Mouse (Mus musculus) heart, embryonic 16.5 days (tissue): ENCODE results near the gene Pomt1. TPM values are rescaled to one million over a fixed set of nuclear protein-coding genes. Genes with fewer than 3 reads are reported as not detected.
"Not testable (repeated sequence)": the region's sequence is repeated elsewhere in the genome, so short reads cannot be mapped to it uniquely, and the experiment has no call there.

Source experiments
- ATAC-seq: fragments of 200-750 bp; cut with Nextera tagmentation; replicated peaks from 2 replicates; pipeline ENCODE4 v1.8.0; 2017; ENCODE audit warnings: moderate number of reproducible peaks; ENCODE audit not compliant: insufficient read depth, low FRiP score; ENCODE audit errors: extremely low read depth
- H3K27ac ChIP-seq: fragments of 300-500 bp; sonication (generic); 2 replicates; pipeline ENCODE4 v1.5.1; 2014; ENCODE audit warnings: mild to moderate bottlenecking, low read length, control low read depth, moderate library complexity
- H3K27me3 ChIP-seq: fragments of 300-500 bp; sonication (generic); 2 replicates; pipeline ENCODE4 v1.6.1; 2014; ENCODE audit warnings: low read length, mixed read lengths; ENCODE audit not compliant: control insufficient read depth, insufficient read depth
- H3K36me3 ChIP-seq: fragments of 300-500 bp; sonication (generic); 2 replicates; pipeline ENCODE4 v1.6.1; 2014; ENCODE audit not compliant: control insufficient read depth, insufficient read depth
- H3K4me1 ChIP-seq: fragments of 300-500 bp; sonication (generic); 2 replicates; pipeline ENCODE4 v1.6.1; 2014; ENCODE audit warnings: low read length, mixed read lengths; ENCODE audit not compliant: control insufficient read depth, insufficient read depth
- H3K4me2 ChIP-seq: fragments of 300-500 bp; sonication (generic); 2 replicates; pipeline ENCODE4 v1.6.1; 2014; ENCODE audit warnings: low read depth, mild to moderate bottlenecking, control low read depth, low read length
- H3K4me3 ChIP-seq: fragments of 300-500 bp; sonication (generic); 2 replicates; pipeline ENCODE4 v1.5.1; 2014; ENCODE audit warnings: mild to moderate bottlenecking, control low read depth, low read length
- H3K9ac ChIP-seq: fragments of 300-500 bp; sonication (generic); 2 replicates; pipeline ENCODE4 v1.6.1; 2014; ENCODE audit warnings: low read length, control low read depth
- H3K9me3 ChIP-seq: fragments of 300-500 bp; sonication (generic); replicated peaks from 2 replicates; pipeline ENCODE4 v1.6.1; 2016; ENCODE audit warnings: low read length; ENCODE audit not compliant: control insufficient read depth
- WGBS: fragments of 180-500 bp; shearing (Covaris S2); extraction: QIAGEN DNeasy Blood & Tissue Kit; methylation state at CpG from one replicate; pipeline ENCODE4 v1.1.7; 2014; 5-methylcytosine and 5-hydroxymethylcytosine counted together
- polyA plus RNA-seq: library from polyadenylated mRNA; unstranded; fragments of >200 nt; fragmentation: Nextera tagmentation; extraction: Ambion mirVana; gene quantifications from 2 replicates; pipeline ENCODE4 v1.2.1, GENCODE M21; 2015

Pomt1 gene
- polyA plus RNA-seq, 1 experiment from 2014 or later: 20.5 TPM

DNA sequence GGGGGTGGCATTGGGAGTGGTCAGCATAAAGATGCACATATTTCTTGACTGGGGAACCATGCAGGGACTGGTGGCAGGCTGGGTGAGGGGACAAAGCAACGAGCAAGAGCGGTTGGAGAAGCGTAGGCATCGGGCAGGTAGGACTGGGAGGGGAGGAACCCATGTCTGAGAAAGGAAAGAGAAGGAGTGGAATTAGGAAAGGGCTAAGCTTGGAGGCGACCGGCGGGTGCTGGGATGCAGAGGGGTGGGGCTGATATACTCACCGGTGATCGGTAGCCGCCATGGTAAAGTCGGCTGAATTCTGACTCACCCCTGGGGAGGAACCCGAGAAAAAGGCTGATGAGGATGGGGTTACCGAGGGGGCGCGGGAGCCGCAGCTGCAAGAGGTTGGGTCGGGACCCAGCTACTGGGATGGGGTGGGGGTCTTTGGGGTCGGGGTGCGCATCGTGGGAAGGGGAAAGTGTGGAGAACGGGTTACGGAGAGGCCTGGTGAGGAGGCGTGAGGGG is 51.0 kb downstream of the Pomt1 start, which contains the start of gene Golga2:
Golga2 (plus strand) TSS at position 51 of the 507 bp plus-strand sequence.
- Histone ChIP-seq H3K36me3 (peaks cover under 1% of the 10 kb centered on the region; the same call in 1 of the 2 replicates), H3K4me2 (peak within 1 kb of the TSS; percentile 94), H3K27me3 (no peaks in the 10 kb centered on the region), H3K9ac (peak within 1 kb of the TSS; percentile 95), H3K4me3 (peak within 1 kb of the TSS; percentile 91), H3K27ac (peak within 1 kb of the TSS; percentile 83), H3K9me3 (no peaks in the 10 kb centered on the region), H3K4me1 (peaks cover 24% of the 10 kb centered on the region)
- ATAC-seq: peak; percentile 2; the same call in 1 of the 2 replicates
- under 1% methylated on average over 23 of the region's 23 CpGs for WGBS

DNA sequence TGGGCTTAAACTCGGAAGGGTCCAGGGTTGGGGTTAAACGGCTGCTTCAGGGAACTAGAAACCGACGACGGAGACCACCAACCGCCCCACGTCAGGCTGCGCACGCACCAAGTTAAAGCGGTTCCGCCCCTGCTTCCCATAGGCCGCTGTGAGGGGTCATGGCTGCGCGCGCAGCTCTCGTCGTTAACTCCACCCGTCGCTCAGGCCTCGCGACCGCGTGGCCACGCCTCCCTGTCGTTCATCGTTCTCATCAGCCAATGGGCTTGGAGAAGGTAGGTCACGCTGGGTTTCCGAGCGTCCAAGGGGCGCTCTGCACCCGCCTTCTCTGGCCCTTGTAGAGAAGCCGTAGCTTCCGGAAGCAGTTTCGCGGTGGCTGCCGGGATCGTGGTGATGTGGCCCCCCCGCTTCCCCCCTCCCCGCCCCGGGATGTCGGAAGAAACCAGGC is 51.6 kb downstream of the Pomt1 start, which contains the start of gene Swi5:
Swi5 (minus strand) TSS at position 153 of the 445 bp plus-strand sequence.
- H3K4me3 ChIP-seq: peak within 1 kb of the TSS; percentile 91
- peak within 1 kb of the TSS; percentile 95 for H3K9ac ChIP-seq
- under 1% methylated on average over 40 of the region's 41 CpGs for WGBS
- H3K36me3 ChIP-seq: peaks cover 5% of the 10 kb centered on the region; the same call in 1 of the 2 replicates
- H3K27me3 ChIP-seq: no peaks in the 10 kb centered on the region
- peak within 1 kb of the TSS; percentile 83 for H3K27ac ChIP-seq
- peak within 1 kb of the TSS; percentile 94 for H3K4me2 ChIP-seq
- ATAC-seq: peak; percentile 99
- H3K9me3 ChIP-seq: no peaks in the 10 kb centered on the region
- H3K4me1 ChIP-seq: peaks cover 22% of the 10 kb centered on the region

DNA sequence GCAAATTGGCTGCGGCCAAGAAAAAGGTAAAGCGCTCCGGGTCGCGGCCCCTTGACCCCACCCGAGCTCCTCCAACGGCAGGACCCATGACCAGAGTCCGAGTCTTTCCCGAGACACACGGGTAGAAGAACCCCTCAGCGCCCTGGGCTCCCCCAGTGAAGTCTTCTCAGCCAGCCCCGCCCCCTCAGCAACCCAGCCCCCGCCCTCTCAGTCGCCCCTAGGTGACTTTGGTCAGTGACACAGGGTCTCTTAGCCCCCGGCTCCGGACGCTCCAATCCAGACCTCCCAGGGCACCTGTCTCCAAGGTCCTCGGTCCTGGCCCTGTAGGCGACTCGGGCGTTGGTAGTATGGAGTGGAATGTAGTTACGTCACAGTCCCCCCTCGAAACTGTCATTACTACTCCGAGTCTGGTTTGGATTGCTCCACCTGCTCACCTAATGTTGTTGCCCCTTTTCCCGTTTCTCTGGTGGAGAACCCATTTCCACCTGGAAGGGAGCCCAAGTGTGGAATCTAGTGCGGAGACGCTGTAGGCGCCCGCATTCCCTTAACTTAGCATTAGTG is 52.1 kb downstream of the Pomt1 start:
- no peaks in the 10 kb centered on the region for H3K27me3 ChIP-seq
- H3K27ac ChIP-seq: peak overlapping the region; percentile 83
- H3K4me1 ChIP-seq: peaks cover 22% of the 10 kb centered on the region
- peaks cover 5% of the 10 kb centered on the region; the same call in 1 of the 2 replicates for H3K36me3 ChIP-seq
- H3K9me3 ChIP-seq: no peaks in the 10 kb centered on the region
- peak; percentile 44 for ATAC-seq
- 1% methylated on average over 29 of the region's 29 CpGs for WGBS
- peak overlapping the region; percentile 94 for H3K4me2 ChIP-seq
- H3K4me3 ChIP-seq: peak overlapping the region; percentile 91
- H3K9ac ChIP-seq: peak overlapping the region; percentile 88

DNA sequence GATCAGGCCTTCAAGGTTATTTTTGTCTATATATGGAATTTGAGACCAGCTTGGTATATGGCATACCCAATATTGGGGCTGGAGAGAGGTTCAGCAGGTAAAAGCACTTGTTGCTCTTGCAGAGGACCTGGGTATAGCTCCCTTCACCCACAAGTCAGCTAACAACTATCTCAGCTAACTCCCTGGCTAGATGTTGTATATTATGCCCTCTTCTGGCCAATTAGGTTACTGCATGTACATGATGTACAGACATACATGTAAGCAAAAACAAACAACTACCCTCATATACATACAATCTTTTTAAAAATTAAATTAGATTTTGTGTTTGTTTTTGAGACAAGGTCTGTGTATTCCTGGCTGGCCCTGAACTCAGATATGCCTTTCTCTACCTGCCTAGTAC is 53.2 kb downstream of the Pomt1 start:
- Histone ChIP-seq H3K9me3 (no peaks in the 10 kb centered on the region), H3K4me1 (peaks cover 30% of the 10 kb centered on the region), H3K9ac (no peak overlapping the region), H3K27ac (no peak overlapping the region), H3K27me3 (no peaks in the 10 kb centered on the region), H3K4me2 (peak overlapping the region; percentile 94), H3K36me3 (peaks cover 5% of the 10 kb centered on the region; the same call in 1 of the 2 replicates), H3K4me3 (no peak overlapping the region)
- ATAC-seq: no peak

DNA sequence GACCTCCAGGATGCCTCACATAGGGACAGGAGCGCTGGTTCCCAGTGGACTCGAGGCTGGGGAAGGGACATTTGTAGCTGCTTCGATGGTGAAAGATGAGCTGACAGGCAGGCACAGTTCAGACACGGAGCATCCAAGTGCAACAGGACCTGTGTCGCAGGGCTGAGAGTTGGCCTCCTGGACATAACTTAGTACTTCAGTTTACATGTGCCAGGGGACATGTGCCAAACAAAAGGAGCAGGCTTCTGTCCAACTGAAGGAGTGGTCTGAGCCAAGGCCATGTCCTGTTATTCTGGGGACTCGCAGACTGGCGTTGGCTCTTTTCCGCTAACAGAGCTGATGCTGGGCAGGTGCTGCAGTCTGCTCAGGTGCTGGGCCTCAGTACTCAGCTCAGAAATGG is 58.0 kb downstream of the Pomt1 start:
- WGBS: 54% methylated on average over 8 of the region's 8 CpGs
- Histone ChIP-seq H3K9ac (no peak overlapping the region), H3K4me2 (no peak overlapping the region), H3K4me3 (no peak overlapping the region), H3K27me3 (no peaks in the 10 kb centered on the region), H3K27ac (peak overlapping the region; percentile 52; the same call in 1 of the 2 replicates), H3K4me1 (peaks cover 17% of the 10 kb centered on the region), H3K9me3 (no peaks in the 10 kb centered on the region), H3K36me3 (peaks cover 25% of the 10 kb centered on the region)
- ATAC-seq: peak; percentile 64

DNA sequence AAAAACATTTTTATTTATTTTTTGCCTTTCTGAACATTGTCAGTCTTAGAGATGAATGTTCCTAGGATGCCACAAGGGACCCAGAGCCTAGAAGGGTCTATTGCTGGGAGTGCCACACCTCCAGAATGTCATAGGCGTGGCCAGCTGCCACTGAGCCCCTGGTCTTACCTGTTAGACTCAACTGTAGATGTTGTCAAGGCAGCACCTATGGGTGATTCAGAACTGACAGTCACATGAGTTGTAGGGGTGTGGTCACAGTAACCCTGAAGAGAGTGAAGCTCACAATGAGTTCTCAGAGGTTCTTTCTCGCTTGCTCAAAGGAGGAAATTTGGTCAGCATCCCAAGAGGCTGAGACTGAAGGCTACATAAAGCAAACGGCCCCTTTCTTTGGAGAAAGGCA is 58.9 kb downstream of the Pomt1 start:
- no peaks in the 10 kb centered on the region for H3K27me3 ChIP-seq
- H3K27ac ChIP-seq: no peak overlapping the region
- no peaks in the 10 kb centered on the region for H3K9me3 ChIP-seq
- WGBS: 82% methylated on average over 3 of the region's 3 CpGs
- no peak overlapping the region for H3K9ac ChIP-seq
- peaks cover 32% of the 10 kb centered on the region for H3K36me3 ChIP-seq
- no peak for ATAC-seq
- peaks cover 13% of the 10 kb centered on the region for H3K4me1 ChIP-seq
- H3K4me2 ChIP-seq: no peak overlapping the region
- no peak overlapping the region for H3K4me3 ChIP-seq

DNA sequence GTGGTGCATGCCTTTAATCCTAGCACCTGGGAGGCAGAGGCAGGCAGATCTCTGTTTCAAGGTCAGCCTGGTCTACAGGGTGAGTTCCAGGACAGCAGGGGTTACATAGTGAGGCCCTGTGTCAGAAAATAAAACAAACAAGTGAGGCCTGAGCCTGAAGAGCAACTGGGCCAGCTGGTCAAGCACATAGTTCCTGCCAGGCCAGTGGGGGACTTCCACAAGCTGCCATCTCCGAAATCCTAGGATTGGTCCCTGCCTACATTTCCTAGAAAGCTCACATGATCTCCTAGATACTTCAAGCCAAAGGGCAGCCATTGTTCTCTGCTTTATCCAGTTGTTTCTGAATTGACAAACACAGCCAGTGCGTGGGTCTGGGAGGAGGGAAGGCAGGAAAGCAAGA is 59.5 kb downstream of the Pomt1 start:
- Histone ChIP-seq H3K4me1 (peaks cover 13% of the 10 kb centered on the region), H3K36me3 (peaks cover 35% of the 10 kb centered on the region)
- H3K4me2 ChIP-seq, H3K9ac ChIP-seq, H3K9me3 ChIP-seq, H3K27ac ChIP-seq, ATAC-seq, H3K27me3 ChIP-seq, H3K4me3 ChIP-seq: not testable (repeated sequence)
- WGBS: 79% methylated on average over 2 of the region's 2 CpGs

DNA sequence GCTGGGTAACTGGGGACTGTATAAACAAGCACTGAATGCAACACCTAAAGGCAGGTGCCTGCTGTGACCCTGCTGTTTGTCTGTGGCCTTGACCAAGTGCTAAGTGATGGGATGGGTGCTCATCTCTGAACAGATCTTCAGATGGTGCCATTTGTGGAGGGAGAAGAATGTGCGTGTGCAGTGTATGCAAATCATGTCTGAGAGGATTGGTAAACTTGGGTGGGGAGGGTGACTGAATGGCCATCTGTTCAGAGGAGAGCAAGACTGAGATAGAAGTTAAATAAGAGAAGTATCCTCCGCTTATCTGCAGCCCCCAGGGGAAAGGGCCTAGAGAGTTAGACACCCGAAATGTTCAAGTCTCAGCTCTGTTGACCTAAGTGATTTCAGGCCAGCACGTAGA is 63.1 kb downstream of the Pomt1 start:
- H3K4me2 ChIP-seq: no peak overlapping the region
- H3K9ac ChIP-seq: no peak overlapping the region
- peaks cover 3% of the 10 kb centered on the region for H3K4me1 ChIP-seq
- 89% methylated on average over 4 of the region's 4 CpGs for WGBS
- ATAC-seq: no peak
- no peak overlapping the region for H3K27ac ChIP-seq
- H3K4me3 ChIP-seq: no peak overlapping the region
- H3K27me3 ChIP-seq: no peaks in the 10 kb centered on the region
- H3K36me3 ChIP-seq: peaks cover 54% of the 10 kb centered on the region
- H3K9me3 ChIP-seq: no peaks in the 10 kb centered on the region

DNA sequence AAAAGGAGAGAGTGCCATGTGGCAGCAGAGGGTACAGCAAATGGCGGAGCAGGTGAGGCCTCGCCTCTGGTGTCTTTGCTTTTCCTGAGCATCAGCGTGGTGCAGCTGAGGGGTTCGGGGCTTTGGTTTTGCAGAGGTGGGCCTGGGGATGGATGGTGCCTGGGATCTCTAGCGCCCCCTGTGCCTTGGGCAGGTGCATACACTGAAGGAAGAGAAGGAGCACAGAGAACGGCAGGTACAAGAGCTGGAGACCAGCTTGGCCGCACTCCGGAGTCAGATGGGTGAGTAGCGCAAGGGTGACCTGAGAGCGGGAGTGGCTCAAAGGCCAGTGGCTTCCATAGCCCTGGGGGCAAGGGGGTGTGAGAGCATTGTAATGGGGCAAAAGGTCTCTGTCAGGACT is 66.6 kb downstream of the Pomt1 start:
- Histone ChIP-seq H3K4me2 (no peak overlapping the region), H3K4me3 (no peak overlapping the region), H3K9me3 (no peaks in the 10 kb centered on the region), H3K36me3 (peaks cover 69% of the 10 kb centered on the region), H3K4me1 (no peaks in the 10 kb centered on the region), H3K9ac (no peak overlapping the region), H3K27ac (no peak overlapping the region), H3K27me3 (no peaks in the 10 kb centered on the region)
- no peak for ATAC-seq
- 85% methylated on average over 10 of the region's 10 CpGs for WGBS
